Mouse (Mus musculus): Measurements from ENCODE around the gene Zfp36.

Zfp36 gene

DNA sequence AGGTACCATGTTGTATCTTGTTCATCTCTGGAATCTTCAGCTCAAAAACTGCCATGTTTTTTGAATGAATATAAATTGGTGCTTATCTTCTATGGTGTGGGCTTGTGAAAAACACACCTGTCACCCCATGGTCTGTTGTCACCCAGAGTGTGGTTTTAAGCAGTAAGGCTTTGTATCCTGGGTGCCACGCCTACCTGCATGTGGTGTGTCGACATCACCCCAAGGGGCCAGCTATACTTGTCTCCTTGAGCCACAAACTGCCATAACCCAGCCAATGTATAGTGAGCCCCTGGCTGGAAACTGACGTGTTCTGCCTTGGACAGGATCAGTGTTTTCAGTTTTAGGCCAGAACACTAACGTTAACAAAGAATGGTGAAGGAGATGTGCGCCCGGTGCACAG is 4.1 kb upstream of the Zfp36 start:
- no peak for DNase-seq (ENCODE audit: low spot score in 2 of 2)

DNA sequence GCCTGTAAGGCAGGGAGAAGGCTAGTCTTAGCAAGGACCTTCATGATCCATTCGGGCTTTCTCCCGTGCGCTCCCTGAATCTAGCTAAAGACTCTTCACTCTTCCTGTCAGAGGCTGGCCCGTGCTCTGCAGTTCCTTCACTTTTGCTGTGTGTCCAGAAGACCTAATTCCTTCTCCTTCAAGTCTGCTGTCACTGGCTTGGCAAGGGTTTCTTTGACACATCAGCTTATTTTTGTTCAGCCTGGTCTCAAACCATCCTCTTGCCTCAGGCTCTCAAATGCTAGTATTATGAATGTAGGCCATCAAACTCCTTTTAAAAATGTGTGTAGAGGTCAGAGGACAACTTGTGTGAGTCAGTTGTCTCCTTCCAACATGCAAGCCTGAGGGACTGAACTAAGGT is 3.6 kb upstream of the Zfp36 start:
- DNase-seq (ENCODE audit: low spot score in 2 of 2), result no peak

DNA sequence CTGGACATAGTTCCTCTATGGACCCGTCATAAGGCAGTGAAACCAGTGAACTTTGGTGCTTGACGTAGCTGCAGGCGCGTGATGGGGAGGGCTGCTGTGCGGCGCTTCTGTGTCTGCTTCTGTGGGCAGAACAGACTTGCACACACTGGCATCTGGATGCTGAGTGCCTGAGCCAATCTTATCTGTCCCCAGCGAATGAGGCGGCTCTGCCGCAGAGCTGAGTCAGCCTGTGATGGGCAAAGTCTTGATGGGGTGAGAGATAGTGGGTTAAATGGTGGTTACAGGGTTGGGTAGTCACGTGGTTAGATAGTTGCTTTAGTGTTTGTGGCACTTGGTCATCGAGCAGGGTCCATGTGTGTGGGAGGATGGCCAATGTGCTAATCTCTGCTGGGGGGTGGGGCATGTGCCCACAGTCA is 2.9 kb upstream of the Zfp36 start:
- DNase-seq (ENCODE audit: low spot score in 2 of 2), result peak; percentile 68 to 77

DNA sequence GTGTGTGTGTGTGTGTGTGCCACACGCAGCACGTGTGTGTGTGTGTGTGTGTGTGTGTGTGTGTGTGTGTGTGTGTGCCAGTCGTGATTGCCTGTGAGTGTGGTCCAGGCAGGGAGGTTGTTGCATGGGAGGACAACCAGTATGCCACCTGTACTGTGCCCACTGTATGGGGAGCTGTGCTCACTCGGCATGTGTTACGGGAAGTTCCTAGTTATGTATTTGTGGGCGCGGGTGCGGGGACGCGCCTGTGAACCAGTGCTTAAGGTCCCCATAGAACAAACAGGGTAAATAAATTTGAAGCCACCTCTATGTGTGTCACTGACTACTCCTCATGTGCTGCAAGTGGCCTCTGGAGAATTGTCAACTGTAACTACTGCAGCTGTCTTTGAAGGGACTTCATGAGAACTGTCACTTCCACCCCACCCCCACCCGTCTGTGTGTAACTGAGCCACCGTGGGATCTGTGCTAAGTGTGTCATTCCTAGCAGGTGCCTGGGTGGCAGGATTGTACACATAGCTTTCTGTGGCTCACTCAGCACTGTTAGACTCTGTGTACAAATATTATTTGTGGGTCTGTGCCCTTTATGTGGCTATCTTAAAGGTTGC is 2.4 kb upstream of the Zfp36 start:
- no peak for DNase-seq (ENCODE audit: low spot score in 2 of 2)

DNA sequence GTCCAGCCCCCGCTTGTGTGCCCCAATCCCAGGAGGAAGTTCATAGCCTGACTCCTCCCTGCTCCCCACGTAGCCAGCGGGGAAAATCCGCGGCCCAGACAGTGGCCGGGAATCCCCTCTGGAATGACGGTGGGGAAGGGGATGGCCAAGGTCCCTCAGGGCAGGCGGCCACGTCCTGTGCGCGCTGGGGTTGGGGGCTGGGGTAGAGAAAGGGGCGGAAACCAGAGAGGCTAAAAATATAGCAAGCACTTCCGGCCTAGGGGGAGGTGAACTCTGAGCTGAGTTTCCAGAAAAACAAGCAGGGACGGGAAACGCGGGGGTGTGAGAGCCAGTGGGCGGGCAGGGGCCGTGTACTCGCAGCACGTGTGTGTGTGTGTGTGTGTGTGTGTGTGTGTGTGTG is 1.9 kb upstream of the Zfp36 start:
- DNase-seq (ENCODE audit: low spot score in 2 of 2), result no peak

DNA sequence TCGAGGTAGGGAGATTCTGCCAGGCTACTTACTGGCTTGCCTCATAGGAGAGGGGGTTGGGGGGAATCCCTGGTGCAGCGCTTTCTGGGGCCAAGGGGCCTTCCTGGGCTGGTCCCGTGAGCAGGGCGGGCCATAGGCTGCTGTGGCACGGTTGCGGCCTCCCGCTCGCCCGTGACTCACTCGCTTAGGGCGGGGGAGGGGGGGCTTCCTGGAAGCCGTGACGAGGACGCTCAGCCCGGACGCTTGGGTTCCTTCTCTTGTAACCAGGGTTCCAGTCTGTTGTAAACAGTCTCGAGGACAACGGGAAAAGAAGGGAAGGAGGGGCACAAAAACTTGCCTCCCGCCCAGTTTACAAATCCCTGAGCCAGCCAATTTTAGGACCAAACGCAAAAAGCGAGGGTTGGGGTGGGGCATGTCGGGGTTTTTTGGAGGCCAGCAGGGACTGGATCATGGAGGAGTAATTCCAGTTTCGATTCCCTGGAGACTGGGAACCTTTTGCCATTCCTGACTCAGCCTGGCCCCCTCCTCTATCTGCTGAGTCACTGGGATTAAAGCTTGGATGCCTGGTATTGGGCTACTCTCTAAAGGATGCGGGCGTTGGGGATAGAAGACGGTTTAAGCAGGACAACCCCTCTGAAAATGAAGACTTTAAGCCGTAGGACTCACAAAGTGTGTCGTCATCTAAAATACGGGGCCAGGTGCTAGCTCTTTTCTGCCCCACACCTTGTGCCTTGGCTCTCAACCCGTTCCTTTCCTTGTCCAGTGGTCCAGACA is 1.2 kb upstream of the Zfp36 start:
- DNase-seq (ENCODE audit: low spot score in 2 of 2), result no peak

DNA sequence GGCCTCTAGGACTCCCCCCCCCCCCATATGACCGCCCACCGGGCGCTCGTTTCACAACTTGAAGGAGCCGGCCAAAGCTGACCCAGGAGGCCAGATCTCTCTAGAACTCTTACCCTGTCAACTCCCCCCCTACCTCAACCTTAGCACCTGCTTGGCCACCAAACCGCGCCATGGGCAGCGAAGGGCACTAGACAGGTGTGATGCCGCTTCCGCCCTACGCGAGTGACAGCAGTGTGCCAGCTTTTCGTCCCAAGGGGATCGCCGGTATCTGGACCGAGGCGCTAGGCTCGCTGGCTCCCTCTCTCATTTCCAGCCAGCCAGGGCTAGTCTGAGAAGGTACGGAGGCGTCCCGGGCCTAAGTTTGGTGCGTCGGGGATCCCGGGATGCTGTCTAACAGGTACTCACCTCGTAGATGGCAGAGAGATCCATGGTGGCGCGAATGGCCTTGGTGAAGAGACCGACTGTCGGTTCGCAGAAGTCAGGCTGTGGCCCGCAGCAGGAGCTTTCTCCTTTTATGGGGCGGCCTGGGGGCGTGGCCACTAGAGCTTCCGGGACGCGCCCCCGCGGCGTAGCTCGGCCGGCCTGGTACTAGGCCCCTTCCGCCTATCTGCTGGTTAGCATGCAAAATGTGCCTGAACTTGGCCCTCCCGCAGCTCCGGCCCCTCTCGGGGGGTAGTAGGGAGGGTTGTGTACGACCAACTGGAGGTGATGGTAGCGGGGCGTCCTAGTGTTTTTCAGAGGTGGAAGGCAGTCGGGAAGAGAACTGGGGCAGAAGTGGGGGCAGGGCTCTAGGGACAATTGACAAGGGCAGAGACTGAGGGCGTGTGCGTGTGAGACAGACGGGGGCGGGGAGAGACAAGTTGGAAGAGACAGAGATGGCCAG is 1.0 kb downstream of the Zfp36 start:
- peak; percentile 74 to 76 for DNase-seq (ENCODE audit: low spot score in 2 of 2)

DNA sequence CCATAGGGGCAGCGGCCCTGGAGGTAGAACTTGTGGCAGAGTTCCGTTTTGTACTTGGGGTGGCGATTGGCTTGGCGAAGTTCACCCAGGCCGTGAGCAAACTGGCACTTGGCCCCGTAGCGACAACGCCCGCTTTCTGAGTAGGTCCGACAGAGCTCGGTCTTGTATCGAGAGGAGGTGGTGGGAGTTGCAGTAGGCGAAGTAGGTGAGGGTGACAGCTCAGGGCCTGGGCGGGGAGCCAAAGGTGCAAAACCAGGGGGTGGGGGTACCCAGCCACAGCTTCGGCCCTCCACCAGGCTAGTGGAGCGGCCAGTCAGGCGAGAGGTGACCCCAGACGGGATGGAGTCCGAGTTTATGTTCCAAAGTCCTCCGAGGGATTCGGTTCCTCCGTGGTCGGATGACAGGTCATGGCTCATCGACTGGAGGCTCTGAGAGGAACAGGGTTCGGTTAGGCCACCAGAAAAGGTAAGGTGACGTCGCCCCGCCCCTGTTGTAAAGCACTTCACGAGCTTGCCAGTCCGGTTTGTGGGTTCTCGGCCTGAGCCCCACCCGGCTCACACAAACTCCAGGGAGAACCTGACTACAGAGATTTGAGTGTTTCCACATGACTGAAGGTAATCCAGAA is 1.9 kb downstream of the Zfp36 start:
- DNase-seq (ENCODE audit: low spot score in 2 of 2), result no peak

DNA sequence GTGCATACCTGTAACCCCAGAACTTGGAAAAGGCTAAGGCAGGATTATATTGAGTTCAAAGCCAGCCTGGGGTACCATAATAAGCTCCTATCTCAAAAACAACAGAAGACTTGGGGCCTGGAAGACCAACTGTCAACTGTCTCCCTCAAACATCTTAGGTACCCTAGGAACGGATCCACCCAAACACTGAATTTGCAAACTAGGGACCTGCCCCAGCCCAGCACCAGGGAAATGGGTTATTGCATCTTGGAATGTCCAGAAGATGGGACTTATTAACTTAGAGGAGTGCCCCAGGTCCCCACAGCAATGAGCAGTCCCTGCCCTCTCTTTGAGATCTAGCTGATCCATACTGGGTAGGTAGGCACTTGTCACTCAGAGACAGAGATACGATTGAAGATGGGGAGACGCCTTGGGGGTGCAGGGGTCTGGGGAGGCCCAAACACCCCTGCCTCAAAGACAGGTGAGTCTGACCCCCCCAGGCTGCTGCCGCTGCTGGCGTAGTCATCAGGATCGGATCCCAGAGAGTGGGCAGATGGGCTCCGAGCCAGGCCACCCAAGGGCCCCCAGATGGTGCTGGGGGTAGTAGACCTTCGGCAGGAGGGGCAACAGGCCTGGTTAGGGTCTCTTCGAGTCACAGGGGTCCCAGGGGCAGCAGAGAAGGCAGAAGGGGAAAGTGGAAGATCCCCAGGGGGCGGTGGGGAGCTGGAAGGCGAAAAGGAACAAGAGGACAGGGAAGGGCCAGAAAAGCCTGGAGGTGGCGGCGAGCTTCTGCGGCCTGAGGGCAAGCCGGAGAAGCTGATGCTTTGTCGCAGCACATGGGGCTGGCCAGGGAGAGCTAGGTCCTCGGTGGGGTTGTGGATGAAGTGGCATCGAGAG is 2.6 kb downstream of the Zfp36 start:
- no peak for DNase-seq (ENCODE audit: low spot score in 2 of 2)

DNA sequence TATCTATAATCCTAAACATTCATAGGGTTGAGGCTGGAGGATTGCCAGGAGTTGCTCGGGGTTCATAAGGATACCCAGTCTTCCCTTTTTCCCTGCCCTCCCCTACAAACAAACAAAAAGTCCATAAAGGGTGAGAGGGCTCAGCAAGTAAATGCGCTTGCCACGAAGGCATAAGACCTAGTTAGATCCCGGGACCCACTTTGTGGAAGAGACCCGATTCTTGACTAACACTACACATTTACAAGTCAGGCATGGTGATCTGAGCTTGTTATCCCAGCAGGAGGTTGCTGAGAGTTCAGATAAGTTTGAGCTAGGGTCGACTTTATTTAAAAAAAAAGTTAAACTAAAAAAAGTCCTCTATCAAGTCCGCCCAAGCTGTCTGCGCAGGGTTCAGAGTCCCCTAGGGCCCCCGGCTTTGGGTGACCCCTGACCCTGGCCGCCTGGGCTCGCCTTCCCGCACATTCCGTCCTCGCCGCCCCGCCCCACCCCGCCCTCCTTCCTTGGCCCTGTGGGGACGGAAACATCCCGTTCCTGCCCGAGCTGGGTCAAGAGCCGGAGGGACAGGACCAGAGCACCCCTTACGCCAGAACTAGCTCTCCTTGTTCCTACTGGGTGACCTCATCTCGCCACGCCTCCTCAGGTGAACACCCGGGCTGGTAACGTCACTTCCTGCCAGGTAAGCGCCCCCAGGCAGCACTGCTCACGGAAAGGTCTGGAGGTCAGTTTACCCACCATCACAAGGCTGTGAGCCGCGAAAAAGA is 3.9 kb downstream of the Zfp36 start:
- no peak for DNase-seq (ENCODE audit: low spot score in 2 of 2)

DNA sequence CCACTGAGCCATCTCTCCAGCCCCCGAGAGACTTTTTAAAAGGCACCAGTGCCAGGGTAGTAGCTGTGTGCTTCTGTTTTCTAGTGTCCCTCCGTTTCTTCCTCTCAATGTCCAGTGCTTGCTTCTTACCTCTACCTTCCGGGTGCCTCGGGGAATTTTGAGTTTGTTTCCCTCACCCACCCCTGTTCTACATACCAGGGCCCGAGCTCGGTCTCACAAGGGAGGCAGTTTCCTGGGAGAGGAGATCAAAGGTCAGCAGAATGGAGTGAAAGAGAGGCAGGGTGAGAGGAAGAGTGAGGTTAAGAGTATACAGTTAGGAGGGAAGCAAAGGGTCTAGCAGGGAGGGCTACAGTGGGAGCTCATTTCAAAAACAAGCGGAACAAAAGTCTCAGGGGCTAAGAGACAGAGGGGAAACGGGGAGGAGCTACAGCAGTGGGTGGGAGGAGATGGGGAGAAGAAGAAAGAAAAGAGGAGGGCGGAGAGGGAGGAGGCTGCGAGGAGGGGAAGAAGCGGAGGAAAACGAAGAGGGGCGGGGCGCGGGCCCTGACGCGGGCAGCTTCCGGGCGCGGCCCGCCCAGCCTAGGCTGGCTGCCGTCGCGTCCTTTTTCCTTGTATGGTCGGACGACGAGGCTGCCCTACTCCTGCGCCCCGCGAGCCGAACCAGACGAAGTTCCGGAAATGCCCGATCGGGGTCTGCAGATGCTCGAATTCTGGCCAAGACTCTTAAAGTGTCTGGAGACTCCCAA is 4.7 kb downstream of the Zfp36 start:
- peak; percentile 68 to 73 for DNase-seq (ENCODE audit: low spot score in 2 of 2)

DNA sequence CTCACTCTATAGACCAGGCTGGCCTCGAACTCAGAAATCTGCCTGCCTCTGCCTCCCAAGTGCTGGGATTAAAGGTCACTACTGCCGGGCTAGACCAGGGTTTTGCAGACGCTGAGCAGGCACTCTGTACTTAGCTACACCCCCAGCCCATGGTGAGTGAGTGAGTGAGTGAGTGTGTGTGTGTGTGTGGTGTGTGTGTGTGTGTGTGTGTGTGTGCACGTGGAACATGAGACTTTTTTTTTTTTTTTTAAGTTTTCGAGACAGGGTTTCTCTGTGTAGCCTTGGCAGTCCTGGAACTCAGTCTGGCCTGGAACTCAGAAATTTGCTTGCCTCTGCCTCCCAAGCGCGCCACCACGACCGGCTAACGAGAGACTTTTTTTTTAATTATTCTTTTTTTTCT is 5.4 kb downstream of the Zfp36 start:
- DNase-seq (ENCODE audit: low spot score in 2 of 2), result no peak

DNA sequence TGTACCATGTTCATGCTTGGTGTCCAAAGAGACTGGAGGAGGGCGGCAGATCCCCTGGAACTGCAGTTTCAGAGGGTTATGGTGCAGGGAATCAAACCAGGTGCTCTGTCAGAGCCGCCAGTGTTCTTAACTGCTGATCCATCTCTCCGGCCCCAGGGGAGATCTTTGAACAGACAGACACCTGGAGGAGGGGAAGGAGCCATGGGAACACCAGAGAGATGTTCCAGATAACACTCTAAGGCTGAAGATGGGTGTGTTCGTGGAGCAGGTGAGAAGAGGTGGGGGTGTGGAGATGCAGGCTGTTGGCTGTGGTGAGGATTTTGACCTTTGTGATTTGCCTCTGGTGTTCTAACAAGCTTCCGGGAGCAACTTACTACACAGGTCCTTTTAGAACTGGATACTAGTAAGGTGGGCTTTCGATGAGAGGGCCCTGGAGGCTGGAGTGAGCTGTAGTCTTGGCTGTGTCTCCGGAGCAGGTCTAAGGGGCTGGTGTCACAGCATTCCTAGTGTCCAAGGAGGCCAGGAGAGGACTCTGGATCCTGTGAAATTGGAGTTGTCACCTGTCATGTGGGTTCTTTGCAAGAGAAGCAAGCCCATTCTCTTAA is 6.1 kb downstream of the Zfp36 start:
- no peak for DNase-seq (ENCODE audit: low spot score in 2 of 2)

DNA sequence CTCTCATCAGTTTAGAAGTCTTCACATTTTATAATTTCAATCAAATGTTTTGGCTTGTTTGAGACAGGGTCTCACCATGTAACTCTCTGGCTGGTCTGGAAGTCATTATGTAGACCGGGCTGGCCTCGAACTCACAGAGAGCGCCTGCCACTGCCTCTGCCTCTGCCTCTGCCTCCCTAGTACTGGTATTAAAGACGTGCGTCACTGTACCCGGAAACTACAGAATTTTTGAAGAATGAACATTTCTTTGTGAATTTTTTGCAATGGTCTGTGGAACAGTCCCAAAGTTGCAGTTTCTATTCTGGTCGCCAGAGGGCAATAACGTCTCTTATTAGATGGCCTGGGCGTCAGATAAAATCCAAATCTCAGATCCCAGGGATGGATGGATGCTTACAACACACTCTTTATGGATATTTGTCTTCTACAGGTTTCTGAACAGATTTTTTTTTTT is 6.9 kb downstream of the Zfp36 start:
- peak; percentile 65 to 84 for DNase-seq (ENCODE audit: low spot score in 2 of 2)

DNA sequence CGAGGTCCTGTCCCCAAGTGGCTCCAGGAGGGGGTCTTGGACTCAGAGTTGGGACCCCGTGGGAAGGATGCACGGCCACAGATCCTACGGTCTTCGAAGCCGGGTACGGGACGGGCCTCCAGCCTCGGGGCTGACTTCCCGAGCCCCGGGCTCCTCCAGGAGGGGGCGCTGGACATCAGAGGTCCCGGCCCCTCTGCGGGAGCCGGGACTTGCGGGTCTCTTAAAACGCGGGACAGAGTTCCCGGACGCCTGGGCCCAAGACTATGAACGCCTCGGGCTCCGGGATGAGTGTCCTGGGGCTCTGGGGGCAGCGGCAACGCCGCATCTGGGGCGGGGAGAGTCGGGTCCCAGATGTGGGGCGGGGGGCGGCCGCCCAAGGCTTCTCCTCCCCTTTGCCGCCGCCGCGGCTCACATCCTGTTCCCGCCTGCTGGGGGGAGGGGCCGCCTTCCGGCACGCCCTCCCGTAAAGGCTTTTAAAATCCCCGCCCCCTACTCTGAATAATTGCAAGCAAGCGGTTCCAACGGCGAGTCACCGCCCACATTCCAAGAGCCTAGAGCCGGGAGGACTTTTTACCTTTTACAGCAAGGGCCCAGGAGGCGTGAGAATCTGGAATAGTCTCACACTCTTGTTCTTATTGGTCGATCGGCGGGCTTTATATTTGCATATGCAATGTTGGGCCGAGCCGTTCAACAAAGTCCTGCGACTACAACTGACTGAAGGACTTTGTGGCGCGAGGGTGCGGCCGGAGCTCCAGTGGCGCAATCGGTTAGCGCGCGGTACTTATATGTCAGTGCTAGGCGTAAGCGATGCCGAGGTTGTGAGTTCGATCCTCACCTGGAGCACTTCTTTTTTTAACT is 7.6 kb downstream of the Zfp36 start, which contains the start of gene Plekhg2:
TSS of gene Plekhg2 (minus strand) at position 349 of the 858 bp plus-strand sequence.
- DNase-seq (ENCODE audit: low spot score in 2 of 2), result peak; percentile 96 to 98

DNA sequence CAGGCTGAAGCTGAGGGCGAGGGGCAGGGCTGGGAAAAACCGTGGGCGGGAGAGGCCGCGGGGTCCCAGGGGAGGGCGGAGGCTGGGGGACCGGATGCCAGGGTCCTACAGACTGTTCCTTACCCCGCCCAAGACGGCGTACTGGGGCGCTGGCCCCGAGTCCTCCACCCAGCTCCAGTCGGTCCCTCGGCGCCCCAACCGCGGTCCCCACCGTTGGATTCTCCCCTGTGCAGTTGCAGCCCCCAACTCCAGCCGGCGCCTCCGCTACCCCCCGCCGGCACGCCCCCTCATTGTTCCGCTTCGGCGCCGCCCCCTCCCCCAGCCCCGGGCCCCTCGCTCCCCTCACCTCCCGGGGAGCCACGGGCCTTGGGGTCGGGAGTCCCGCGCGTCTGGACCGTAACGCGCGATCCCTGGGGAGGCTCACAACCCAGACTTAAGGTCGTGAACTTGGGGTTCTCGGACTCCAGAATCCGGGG is 8.5 kb downstream of the Zfp36 start:
- DNase-seq (ENCODE audit: low spot score in 2 of 2), result no peak

DNA sequence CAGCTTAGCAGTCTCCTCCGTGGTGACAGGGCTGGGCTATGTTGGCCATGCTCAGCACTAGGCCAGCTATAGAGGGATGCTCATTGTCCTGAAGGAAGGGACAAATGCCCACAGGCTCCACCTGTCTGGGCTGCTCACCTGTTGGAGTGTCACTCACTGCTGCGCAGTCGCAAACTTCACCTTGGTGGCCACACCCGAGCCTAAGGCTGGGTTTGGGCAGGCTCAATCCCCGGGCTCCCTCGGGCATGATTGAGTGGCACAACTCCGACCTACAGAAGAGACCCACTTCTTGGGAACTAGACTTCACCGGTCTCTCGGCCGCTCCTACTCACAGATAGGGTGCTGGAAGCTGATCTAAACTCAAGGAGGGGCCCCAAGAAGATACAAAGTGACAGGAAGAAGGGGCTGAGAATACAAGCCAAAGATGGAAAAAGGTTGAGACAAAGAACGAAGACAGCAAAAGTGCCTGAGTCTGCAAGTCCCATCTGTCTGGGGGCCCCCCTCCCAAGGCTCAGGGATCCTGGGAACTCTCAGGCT is 9.0 kb downstream of the Zfp36 start:
- DNase-seq (ENCODE audit: low spot score in 2 of 2), result no peak

DNA sequence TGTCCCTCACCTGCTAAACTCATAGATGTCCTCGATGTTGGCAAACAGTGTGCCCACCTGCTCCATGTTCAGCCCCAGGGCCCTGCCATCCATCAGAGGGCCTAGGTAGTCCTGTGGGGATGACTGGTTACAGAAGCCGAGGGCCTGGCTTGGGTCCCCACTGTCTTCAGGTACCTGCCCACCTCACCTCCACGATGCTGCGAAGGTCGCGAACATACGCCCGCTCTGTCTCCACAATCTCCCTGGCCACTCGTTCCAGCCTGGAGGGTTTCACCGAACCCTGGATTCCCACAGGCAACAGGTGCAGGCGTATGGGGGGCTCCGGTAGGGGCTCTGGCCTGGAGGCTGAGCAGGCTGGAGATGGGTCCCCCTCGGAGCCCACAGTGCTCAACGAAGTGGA is 10.0 kb downstream of the Zfp36 start:
- no peak for DNase-seq (ENCODE audit: low spot score in 2 of 2)

Data from frontal cortex, postnatal 36 days (tissue).